Mouse (Mus musculus): Measurements from ENCODE around the gene Helt.
A peak's percentile ranks its signal among the peaks of the same experiment; 100 is the strongest.
"Not testable (repeated sequence)": the region's sequence is repeated elsewhere in the genome, so short reads cannot be mapped to it uniquely, and the experiment has no call there.

Gene Helt

GRCm38 (mm10) chr8:46296551-46296950 lies 2.1 kb upstream of the Helt start:
- no peak for DNase-seq (ENCODE audit: low read depth, low spot score)

GRCm38 (mm10) chr8:46295951-46296350 lies 1.5 kb upstream of the Helt start:
- no peak for DNase-seq (ENCODE audit: low read depth, low spot score)

GRCm38 (mm10) chr8:46295101-46295534 lies 647 bp upstream of the Helt start:
- DNase-seq (ENCODE audit: low read depth, low spot score), result no peak

GRCm38 (mm10) chr8:46293741-46294151 lies 725 bp downstream of the Helt start:
- DNase-seq (ENCODE audit: low read depth, low spot score), result no peak

- no peak for DNase-seq (ENCODE audit: low read depth, low spot score)
Observed at GRCm38 (mm10) chr8:46293201-46293600, 1.3 kb downstream of the Helt start.

GRCm38 (mm10) chr8:46291931-46292675 lies 2.4 kb downstream of the Helt start:
- DNase-seq (ENCODE audit: low read depth, low spot score), result no peak

GRCm38 (mm10) chr8:46289274-46289673 lies 5.2 kb downstream of the Helt start:
- no peak for DNase-seq (ENCODE audit: low read depth, low spot score)

- no peak for DNase-seq (ENCODE audit: low read depth, low spot score)
Observed at GRCm38 (mm10) chr8:46288021-46288420, 6.5 kb downstream of the Helt start.

GRCm38 (mm10) chr8:46285980-46286379 lies 8.5 kb downstream of the Helt start:
- DNase-seq (ENCODE audit: low read depth, low spot score), result no peak

GRCm38 (mm10) chr8:46281536-46281935 lies 12.9 kb downstream of the Helt start:
- peak; percentile 74 for DNase-seq (ENCODE audit: low read depth, low spot score)

- DNase-seq (ENCODE audit: low read depth, low spot score), result no peak
Observed at GRCm38 (mm10) chr8:46276939-46277338, 17.5 kb downstream of the Helt start.

GRCm38 (mm10) chr8:46270741-46271140 lies 23.7 kb downstream of the Helt start:
- peak; percentile 19 for DNase-seq (ENCODE audit: low read depth, low spot score)

- no peak for DNase-seq (ENCODE audit: low read depth, low spot score)
Observed at GRCm38 (mm10) chr8:46270147-46270546, 24.3 kb downstream of the Helt start.

- no peak for DNase-seq (ENCODE audit: low read depth, low spot score)
Observed at GRCm38 (mm10) chr8:46266801-46267200, 27.7 kb downstream of the Helt start.

GRCm38 (mm10) chr8:46264206-46264605 lies 30.3 kb downstream of the Helt start:
- DNase-seq (ENCODE audit: low read depth, low spot score), result not testable (repeated sequence)

GRCm38 (mm10) chr8:46257921-46258682 lies 36.4 kb downstream of the Helt start:
- DNase-seq (ENCODE audit: low read depth, low spot score), result no peak

GRCm38 (mm10) chr8:46252456-46252855 lies 42.0 kb downstream of the Helt start:
- DNase-seq (ENCODE audit: low read depth, low spot score), result no peak

- no peak for DNase-seq (ENCODE audit: low read depth, low spot score)
Observed at GRCm38 (mm10) chr8:46251561-46251960, 42.9 kb downstream of the Helt start.

GRCm38 (mm10) chr8:46246346-46246745 lies 48.1 kb downstream of the Helt start:
- DNase-seq (ENCODE audit: low read depth, low spot score), result no peak

GRCm38 (mm10) chr8:46242946-46243345 lies 51.5 kb downstream of the Helt start:
- DNase-seq (ENCODE audit: low read depth, low spot score), result no peak
